Mouse (Mus musculus): ENCODE results near the gene Rabl6. TPM values are rescaled to one million over a fixed set of nuclear protein-coding genes. Genes with fewer than 3 reads are reported as not detected.

Rabl6 gene
- polyA plus RNA-seq, 1 experiment from 2014 or later = 30.9 TPM

- H3K9me3 ChIP-seq (ENCODE audit: control insufficient read depth, low read length) = no peaks in the 10 kb centered on the region
- TF ChIP-seq EP300 (optimal IDR thresholded peaks at IDR 0.05) (no peak), CTCF (IDR thresholded peaks at IDR 0.05; ENCODE audit: low read depth) (no peak)
- H3K27ac ChIP-seq (replicated peaks) = no peak overlapping the region
- WGBS = 89% methylated on average over 4 of the region's 4 CpGs
- no peak overlapping the region for H3K4me3 ChIP-seq (ENCODE audit: low read depth, low read length)
- H3K4me1 ChIP-seq (replicated peaks; ENCODE audit: control insufficient read depth, insufficient read depth) = peaks cover 4% of the 10 kb centered on the region; the same call in 1 of the 2 replicates
- H3K9ac ChIP-seq (ENCODE audit: low read length) = no peak overlapping the region
- no peaks in the 10 kb centered on the region for H3K27me3 ChIP-seq (ENCODE audit: control insufficient read depth, insufficient read depth, low read length)
- no peaks in the 10 kb centered on the region; the same call in 1 of the 2 replicates for H3K36me3 ChIP-seq (ENCODE audit: control insufficient read depth, insufficient read depth, low read length)
- ATAC-seq (ENCODE audit: low FRiP score, low TSS enrichment) (no peak), DNase-seq (ENCODE audit: low spot score) (no peak)
- no peak overlapping the region for H3K4me2 ChIP-seq (replicated peaks; ENCODE audit: low read depth)
Observed at GRCm38 (mm10) chr2:25571221-25571620, 37.1 kb downstream of the Rabl6 start.

- H3K4me2 ChIP-seq (replicated peaks; ENCODE audit: low read depth) = no peak overlapping the region
- no peak for DNase-seq (ENCODE audit: low spot score)
- H3K4me3 ChIP-seq (ENCODE audit: low read depth, low read length) = no peak overlapping the region
Observed at GRCm38 (mm10) chr2:25569323-25569722, 39.0 kb downstream of the Rabl6 start.

GRCm38 (mm10) chr2:25568473-25569019, 39.8 kb downstream of the Rabl6 start:
- no peaks in the 10 kb centered on the region for H3K27me3 ChIP-seq (ENCODE audit: control insufficient read depth, insufficient read depth, low read length)
- H3K27ac ChIP-seq (replicated peaks) = no peak overlapping the region
- DNase-seq (ENCODE audit: low spot score) (peak; percentile 40), ATAC-seq (ENCODE audit: low FRiP score, low TSS enrichment) (no peak)
- H3K4me1 ChIP-seq (replicated peaks; ENCODE audit: control insufficient read depth, insufficient read depth) = no peaks in the 10 kb centered on the region
- no peak overlapping the region for H3K4me2 ChIP-seq (replicated peaks; ENCODE audit: low read depth)
- no peak overlapping the region for H3K4me3 ChIP-seq (ENCODE audit: low read depth, low read length)
- peaks cover 9% of the 10 kb centered on the region; the same call in 1 of the 2 replicates for H3K36me3 ChIP-seq (ENCODE audit: control insufficient read depth, insufficient read depth, low read length)
- no peaks in the 10 kb centered on the region for H3K9me3 ChIP-seq (ENCODE audit: control insufficient read depth, low read length)
- no peak for TF ChIP-seq EP300 (optimal IDR thresholded peaks at IDR 0.05)
- no peak for TF ChIP-seq CTCF (IDR thresholded peaks at IDR 0.05; ENCODE audit: low read depth)
- WGBS = 85% methylated on average over 6 of the region's 6 CpGs
- H3K9ac ChIP-seq (ENCODE audit: low read length) = no peak overlapping the region

More at GRCm38 (mm10) chr2:25569323-25569722, 39.0 kb downstream of the Rabl6 start:
- H3K9me3 ChIP-seq (ENCODE audit: control insufficient read depth, low read length) = no peaks in the 10 kb centered on the region
- ATAC-seq (ENCODE audit: low FRiP score, low TSS enrichment) = no peak
- no peaks in the 10 kb centered on the region for H3K27me3 ChIP-seq (ENCODE audit: control insufficient read depth, insufficient read depth, low read length)
- peaks cover 4% of the 10 kb centered on the region; the same call in 1 of the 2 replicates for H3K36me3 ChIP-seq (ENCODE audit: control insufficient read depth, insufficient read depth, low read length)
- no peak overlapping the region for H3K27ac ChIP-seq (replicated peaks)
- no peak overlapping the region for H3K9ac ChIP-seq (ENCODE audit: low read length)
- TF ChIP-seq CTCF (IDR thresholded peaks at IDR 0.05; ENCODE audit: low read depth) = no peak
- TF ChIP-seq EP300 (optimal IDR thresholded peaks at IDR 0.05) = no peak
- WGBS = 91% methylated on average over 3 of the region's 3 CpGs
- H3K4me1 ChIP-seq (replicated peaks; ENCODE audit: control insufficient read depth, insufficient read depth) = no peaks in the 10 kb centered on the region

- Histone ChIP-seq H3K27me3 (ENCODE audit: control insufficient read depth, insufficient read depth, low read length) (no peaks in the 10 kb centered on the region), H3K4me3 (ENCODE audit: low read depth, low read length) (no peak overlapping the region), H3K4me1 (replicated peaks; ENCODE audit: control insufficient read depth, insufficient read depth) (no peaks in the 10 kb centered on the region), H3K4me2 (replicated peaks; ENCODE audit: low read depth) (no peak overlapping the region), H3K36me3 (ENCODE audit: control insufficient read depth, insufficient read depth, low read length) (peaks cover 23% of the 10 kb centered on the region), H3K9me3 (ENCODE audit: control insufficient read depth, low read length) (no peaks in the 10 kb centered on the region), H3K27ac (replicated peaks) (no peak overlapping the region), H3K9ac (ENCODE audit: low read length) (no peak overlapping the region)
- TF ChIP-seq EP300 (optimal IDR thresholded peaks at IDR 0.05) (no peak), CTCF (IDR thresholded peaks at IDR 0.05; ENCODE audit: low read depth) (peak; percentile 50)
- WGBS = 83% methylated on average over 6 of the region's 6 CpGs
- ATAC-seq (ENCODE audit: low FRiP score, low TSS enrichment) (no peak), DNase-seq (ENCODE audit: low spot score) (no peak)
Observed at GRCm38 (mm10) chr2:25566558-25566957, 41.8 kb downstream of the Rabl6 start.

- TF ChIP-seq EP300 (optimal IDR thresholded peaks at IDR 0.05) (no peak), CTCF (IDR thresholded peaks at IDR 0.05; ENCODE audit: low read depth) (no peak)
- no peak for DNase-seq (ENCODE audit: low spot score)
- ATAC-seq (ENCODE audit: low FRiP score, low TSS enrichment) = no peak
- Histone ChIP-seq H3K4me2 (replicated peaks; ENCODE audit: low read depth) (no peak overlapping the region), H3K4me3 (ENCODE audit: low read depth, low read length) (no peak overlapping the region), H3K36me3 (ENCODE audit: control insufficient read depth, insufficient read depth, low read length) (peaks cover 23% of the 10 kb centered on the region), H3K9me3 (ENCODE audit: control insufficient read depth, low read length) (no peaks in the 10 kb centered on the region), H3K27me3 (ENCODE audit: control insufficient read depth, insufficient read depth, low read length) (no peaks in the 10 kb centered on the region), H3K27ac (replicated peaks) (no peak overlapping the region), H3K4me1 (replicated peaks; ENCODE audit: control insufficient read depth, insufficient read depth) (no peaks in the 10 kb centered on the region), H3K9ac (ENCODE audit: low read length) (no peak overlapping the region)
- 89% methylated on average over 8 of the region's 8 CpGs for WGBS
Observed at GRCm38 (mm10) chr2:25565741-25566140, 42.6 kb downstream of the Rabl6 start.

- no peak for ATAC-seq (ENCODE audit: low FRiP score, low TSS enrichment)
- peaks cover 23% of the 10 kb centered on the region for H3K36me3 ChIP-seq (ENCODE audit: control insufficient read depth, insufficient read depth, low read length)
- TF ChIP-seq EP300 (optimal IDR thresholded peaks at IDR 0.05) = no peak
- no peak overlapping the region for H3K4me3 ChIP-seq (ENCODE audit: low read depth, low read length)
- DNase-seq (ENCODE audit: low spot score) = no peak
- no peaks in the 10 kb centered on the region for H3K27me3 ChIP-seq (ENCODE audit: control insufficient read depth, insufficient read depth, low read length)
- H3K4me2 ChIP-seq (replicated peaks; ENCODE audit: low read depth) = no peak overlapping the region
- H3K4me1 ChIP-seq (replicated peaks; ENCODE audit: control insufficient read depth, insufficient read depth) = 0 out of 2 replicates have a peak, but pooled peaks cover 1% of the 10 kb centered on the region
- no peak overlapping the region for H3K27ac ChIP-seq (replicated peaks)
- H3K9me3 ChIP-seq (ENCODE audit: control insufficient read depth, low read length) = no peaks in the 10 kb centered on the region
- 78% methylated on average over 9 of the region's 9 CpGs for WGBS
- H3K9ac ChIP-seq (ENCODE audit: low read length) = no peak overlapping the region
Observed at GRCm38 (mm10) chr2:25561946-25562345, 46.4 kb downstream of the Rabl6 start.
